Mouse (Mus musculus): ENCODE measurements around the gene Asmt. TPM values are rescaled to one million over a fixed set of nuclear protein-coding genes. Genes with fewer than 3 reads are reported as not detected.
A peak's percentile ranks its signal among the peaks of the same experiment; 100 is the strongest.

Asmt gene
- polyA plus RNA-seq (2015; fragmentation: Nextera tagmentation; extraction: Ambion mirVana), result not detected in 2 replicates

- Histone ChIP-seq H3K4me2 (ENCODE audit: low read depth, low read length) (no peak within 1 kb of the TSS), H3K9me3 (ENCODE audit: control insufficient read depth, low read length) (peaks cover 48% of the 10 kb centered on the region), H3K9ac (ENCODE audit: low read length) (no peak within 1 kb of the TSS), H3K27ac (ENCODE audit: low read length) (no peak within 1 kb of the TSS), H3K4me1 (replicated peaks; ENCODE audit: control insufficient read depth, insufficient read depth, low read length) (no peaks in the 10 kb centered on the region), H3K27me3 (ENCODE audit: control insufficient read depth, insufficient read depth, low read depth, low read length) (no peaks in the 10 kb centered on the region), H3K36me3 (ENCODE audit: control insufficient read depth, insufficient read depth, low read length) (peaks cover 19% of the 10 kb centered on the region), H3K4me3 (ENCODE audit: low read length) (no peak within 1 kb of the TSS)
- ATAC-seq (ENCODE audit: low read depth), result peak; percentile 56
- 96% methylated on average over 14 of the region's 16 CpGs for WGBS
These were observed at the start of gene Asmt for GRCm38 (mm10) chrX:170672594-170673092. Gene Asmt (plus strand): TSS chrX:170672644.

DNA sequence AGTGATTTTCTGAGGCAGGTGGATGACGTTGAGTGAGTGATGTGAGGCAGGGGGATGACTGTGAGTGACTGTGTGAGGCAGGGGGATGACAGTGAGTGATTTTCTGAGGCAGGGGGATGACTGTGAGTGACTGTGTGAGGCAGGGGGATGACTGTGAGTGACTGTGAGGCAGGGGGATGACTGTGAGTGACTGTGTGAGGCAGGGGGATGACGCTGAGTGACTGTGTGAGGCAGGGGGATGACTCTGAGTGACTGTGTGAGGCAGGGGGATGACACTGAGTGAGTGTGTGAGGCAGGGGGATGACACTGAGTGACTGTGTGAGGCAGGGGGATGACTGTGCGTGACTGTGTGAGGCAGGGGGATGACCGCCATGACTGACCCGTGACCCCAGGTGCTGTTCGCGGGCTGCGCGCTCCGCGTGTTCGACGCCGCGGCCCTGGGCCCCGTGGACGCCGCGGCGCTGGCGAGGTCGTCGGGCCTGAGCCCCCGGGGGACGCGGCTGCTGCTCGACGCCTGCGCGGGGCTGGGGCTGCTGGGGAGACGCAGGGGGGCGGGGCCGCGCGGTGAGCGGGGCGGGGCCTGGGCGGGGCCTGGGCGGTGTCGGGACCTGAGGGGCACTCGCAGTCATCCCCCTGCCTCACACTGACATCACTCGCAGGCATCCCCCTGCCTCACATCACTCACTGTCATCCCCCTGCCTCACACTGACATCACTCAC is 948 bp downstream of the Asmt start:
- H3K36me3 ChIP-seq (ENCODE audit: control insufficient read depth, insufficient read depth, low read length), result peaks cover 19% of the 10 kb centered on the region
- H3K4me1 ChIP-seq (replicated peaks; ENCODE audit: control insufficient read depth, insufficient read depth, low read length), result no peaks in the 10 kb centered on the region
- H3K9me3 ChIP-seq (ENCODE audit: control insufficient read depth, low read length), result peaks cover 51% of the 10 kb centered on the region
- H3K27me3 ChIP-seq (ENCODE audit: control insufficient read depth, insufficient read depth, low read depth, low read length), result no peaks in the 10 kb centered on the region
- H3K4me3 ChIP-seq (ENCODE audit: low read length), result no peak overlapping the region
- no peak overlapping the region for H3K9ac ChIP-seq (ENCODE audit: low read length)
- no peak overlapping the region for H3K4me2 ChIP-seq (ENCODE audit: low read depth, low read length)
- peak; percentile 80 for ATAC-seq (ENCODE audit: low read depth)
- 76% methylated on average over 40 of the region's 42 CpGs for WGBS
- no peak overlapping the region for H3K27ac ChIP-seq (ENCODE audit: low read length)

DNA sequence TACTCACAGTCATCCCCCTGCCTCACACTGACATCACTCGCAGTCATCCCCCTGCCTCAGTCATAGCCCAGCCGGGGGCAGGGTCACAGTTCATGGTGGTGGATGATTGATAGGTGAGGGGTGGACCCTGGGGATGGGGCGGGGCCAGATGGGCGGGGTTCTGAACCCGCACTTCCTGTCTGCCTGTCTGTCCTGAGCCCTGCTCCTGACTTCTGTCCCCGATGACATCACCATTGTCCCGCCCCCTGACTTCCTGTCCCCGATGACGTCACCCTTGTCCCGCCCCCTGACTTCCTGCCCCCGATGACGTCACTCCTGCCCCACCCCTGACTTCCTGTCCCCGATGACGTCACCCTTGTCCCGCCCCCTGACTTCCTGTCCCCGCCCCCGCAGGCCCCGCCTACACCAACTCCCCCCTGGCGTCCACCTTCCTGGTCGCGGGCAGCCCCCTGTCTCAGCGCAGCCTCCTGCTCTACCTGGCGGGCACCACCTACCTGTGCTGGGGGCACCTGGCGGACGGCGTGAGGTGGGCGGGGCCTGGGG is 1.9 kb downstream of the Asmt start:
- Histone ChIP-seq H3K9ac (ENCODE audit: low read length) (no peak overlapping the region), H3K9me3 (ENCODE audit: control insufficient read depth, low read length) (peaks cover 51% of the 10 kb centered on the region), H3K4me3 (ENCODE audit: low read length) (no peak overlapping the region), H3K27me3 (ENCODE audit: control insufficient read depth, insufficient read depth, low read depth, low read length) (no peaks in the 10 kb centered on the region), H3K4me1 (replicated peaks; ENCODE audit: control insufficient read depth, insufficient read depth, low read length) (no peaks in the 10 kb centered on the region), H3K36me3 (ENCODE audit: control insufficient read depth, insufficient read depth, low read length) (peaks cover 19% of the 10 kb centered on the region), H3K4me2 (ENCODE audit: low read depth, low read length) (no peak overlapping the region), H3K27ac (ENCODE audit: low read length) (no peak overlapping the region)
- peak; percentile 54; the same call in 1 of the 2 replicates for ATAC-seq (ENCODE audit: low read depth)
- WGBS, result 84% methylated on average over 26 of the region's 27 CpGs

DNA sequence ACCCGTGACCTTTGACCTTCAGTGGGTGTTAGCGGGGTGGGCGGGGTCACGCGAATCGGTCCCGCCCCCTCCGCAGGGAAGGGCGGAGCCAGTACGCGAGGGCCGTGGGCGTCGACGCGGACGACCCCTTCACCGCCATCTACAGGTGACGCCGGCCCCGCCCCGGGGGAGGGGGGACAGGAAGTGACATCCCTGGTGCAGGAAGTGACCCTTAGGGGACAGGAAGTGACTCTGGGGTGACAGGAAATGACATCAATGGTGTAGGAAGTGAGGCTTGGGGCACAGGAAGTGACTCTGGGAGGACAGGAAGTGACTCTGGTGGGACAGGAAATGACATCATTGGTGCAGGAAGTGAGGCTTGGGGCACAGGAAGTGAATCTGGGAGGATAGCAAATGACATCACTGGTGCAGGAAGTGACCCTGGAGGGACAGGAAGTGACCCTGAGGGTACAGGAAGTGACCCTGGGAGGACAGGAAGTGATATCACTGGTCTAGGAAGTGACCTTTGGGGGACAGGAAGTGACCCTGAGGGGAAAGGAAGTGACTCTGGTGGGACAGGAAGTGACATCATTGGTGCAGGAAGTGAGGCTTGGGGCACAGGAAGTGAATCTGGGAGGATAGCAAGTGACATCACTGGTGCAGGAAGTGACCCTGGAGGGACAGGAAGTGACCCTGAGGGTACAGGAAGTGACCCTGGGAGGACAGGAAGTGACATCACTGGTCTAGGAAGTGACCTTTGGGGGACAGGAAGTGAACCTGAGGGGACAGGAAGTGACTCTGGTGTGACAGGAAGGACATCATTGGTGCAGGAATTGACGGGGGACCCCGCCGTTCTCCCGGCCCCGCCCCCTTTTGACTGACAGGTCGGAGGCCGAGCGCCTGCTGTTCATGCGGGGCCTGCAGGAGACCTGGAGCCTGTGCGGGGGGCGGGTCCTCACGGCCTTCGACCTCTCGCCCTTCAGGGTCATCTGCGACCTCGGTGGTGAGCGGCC is 2.7 kb downstream of the Asmt start:
- Histone ChIP-seq H3K27ac (ENCODE audit: low read length) (no peak overlapping the region), H3K27me3 (ENCODE audit: control insufficient read depth, insufficient read depth, low read depth, low read length) (no peaks in the 10 kb centered on the region), H3K4me2 (ENCODE audit: low read depth, low read length) (no peak overlapping the region), H3K36me3 (ENCODE audit: control insufficient read depth, insufficient read depth, low read length) (peaks cover 19% of the 10 kb centered on the region), H3K4me3 (ENCODE audit: low read length) (no peak overlapping the region), H3K9ac (ENCODE audit: low read length) (no peak overlapping the region), H3K4me1 (replicated peaks; ENCODE audit: control insufficient read depth, insufficient read depth, low read length) (no peaks in the 10 kb centered on the region), H3K9me3 (ENCODE audit: control insufficient read depth, low read length) (peaks cover 51% of the 10 kb centered on the region)
- WGBS, result 85% methylated on average over 39 of the region's 39 CpGs
- ATAC-seq (ENCODE audit: low read depth), result peak; percentile 44; the same call in 1 of the 2 replicates

GRCm38 (mm10) chrX:170675923-170676605 is 3.6 kb downstream of the Asmt start:
- Histone ChIP-seq H3K36me3 (ENCODE audit: control insufficient read depth, insufficient read depth, low read length) (peaks cover 19% of the 10 kb centered on the region), H3K9me3 (ENCODE audit: control insufficient read depth, low read length) (peaks cover 51% of the 10 kb centered on the region), H3K4me1 (replicated peaks; ENCODE audit: control insufficient read depth, insufficient read depth, low read length) (no peaks in the 10 kb centered on the region), H3K4me2 (ENCODE audit: low read depth, low read length) (no peak overlapping the region), H3K4me3 (ENCODE audit: low read length) (no peak overlapping the region), H3K27ac (ENCODE audit: low read length) (no peak overlapping the region), H3K27me3 (ENCODE audit: control insufficient read depth, insufficient read depth, low read depth, low read length) (no peaks in the 10 kb centered on the region), H3K9ac (ENCODE audit: low read length) (no peak overlapping the region)
- ATAC-seq (ENCODE audit: low read depth), result peak; percentile 24; the same call in 1 of the 2 replicates
- 97% methylated on average over 33 of the region's 39 CpGs for WGBS

GRCm38 (mm10) chrX:170676606-170677239 is 4.3 kb downstream of the Asmt start:
- no peaks in the 10 kb centered on the region for H3K27me3 ChIP-seq (ENCODE audit: control insufficient read depth, insufficient read depth, low read depth, low read length)
- no peak overlapping the region for H3K27ac ChIP-seq (ENCODE audit: low read length)
- H3K36me3 ChIP-seq (ENCODE audit: control insufficient read depth, insufficient read depth, low read length), result peaks cover 19% of the 10 kb centered on the region
- no peak overlapping the region for H3K4me3 ChIP-seq (ENCODE audit: low read length)
- H3K4me1 ChIP-seq (replicated peaks; ENCODE audit: control insufficient read depth, insufficient read depth, low read length), result no peaks in the 10 kb centered on the region
- no peak overlapping the region for H3K4me2 ChIP-seq (ENCODE audit: low read depth, low read length)
- peaks cover 51% of the 10 kb centered on the region for H3K9me3 ChIP-seq (ENCODE audit: control insufficient read depth, low read length)
- WGBS, result 96% methylated on average over 60 of the region's 67 CpGs
- ATAC-seq (ENCODE audit: low read depth), result no peak
- no peak overlapping the region for H3K9ac ChIP-seq (ENCODE audit: low read length)

DNA sequence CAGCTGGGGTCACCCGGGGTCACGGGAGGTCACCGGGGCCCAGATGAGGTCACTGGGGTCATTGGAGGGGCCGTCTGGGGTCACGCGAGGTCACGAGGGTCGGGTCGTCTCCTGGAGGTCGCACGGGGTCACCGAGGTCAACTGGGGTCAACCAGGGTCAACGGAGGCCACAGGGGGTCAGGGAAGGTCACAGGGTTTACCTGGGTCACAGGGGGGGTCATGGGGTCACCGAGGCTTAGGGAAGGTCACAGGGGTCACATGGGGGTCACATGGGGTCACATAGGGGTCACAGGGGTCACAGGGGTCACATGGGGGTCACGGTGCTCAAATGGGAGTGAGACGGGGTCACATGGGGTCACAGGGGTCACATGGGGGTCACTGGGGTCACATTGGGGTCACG is 4.8 kb downstream of the Asmt start:
- Histone ChIP-seq H3K4me1 (replicated peaks; ENCODE audit: control insufficient read depth, insufficient read depth, low read length) (no peaks in the 10 kb centered on the region), H3K9ac (ENCODE audit: low read length) (no peak overlapping the region), H3K27ac (ENCODE audit: low read length) (no peak overlapping the region), H3K27me3 (ENCODE audit: control insufficient read depth, insufficient read depth, low read depth, low read length) (no peaks in the 10 kb centered on the region), H3K4me3 (ENCODE audit: low read length) (no peak overlapping the region), H3K36me3 (ENCODE audit: control insufficient read depth, insufficient read depth, low read length) (peaks cover 19% of the 10 kb centered on the region), H3K9me3 (ENCODE audit: control insufficient read depth, low read length) (peaks cover 51% of the 10 kb centered on the region), H3K4me2 (ENCODE audit: low read depth, low read length) (no peak overlapping the region)
- no peak for ATAC-seq (ENCODE audit: low read depth)
- WGBS, result 97% methylated on average over 15 of the region's 17 CpGs

DNA sequence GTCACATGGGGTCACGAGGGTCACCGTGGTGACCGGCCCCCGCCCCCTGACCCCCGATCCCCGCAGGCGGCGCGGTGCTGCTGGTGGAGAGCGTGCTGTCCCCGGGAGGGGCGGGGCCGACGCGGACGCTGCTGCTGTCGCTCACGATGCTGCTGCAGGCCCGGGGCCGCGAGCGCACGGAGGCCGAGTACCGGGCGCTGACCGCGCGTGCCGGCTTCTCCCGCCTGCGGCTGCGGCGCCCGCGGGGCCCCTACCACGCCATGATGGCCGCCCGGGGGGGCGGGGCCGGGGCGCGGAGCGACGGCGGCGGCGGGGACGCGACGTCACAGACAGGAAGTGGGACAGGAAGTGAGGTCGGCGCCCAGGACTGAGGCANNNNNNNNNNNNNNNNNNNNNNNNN is 5.2 kb downstream of the Asmt start:
- Histone ChIP-seq H3K4me3 (ENCODE audit: low read length) (no peak overlapping the region), H3K9ac (ENCODE audit: low read length) (no peak overlapping the region), H3K27me3 (ENCODE audit: control insufficient read depth, insufficient read depth, low read depth, low read length) (no peaks in the 10 kb centered on the region), H3K4me2 (ENCODE audit: low read depth, low read length) (no peak overlapping the region), H3K9me3 (ENCODE audit: control insufficient read depth, low read length) (peaks cover 48% of the 10 kb centered on the region), H3K27ac (ENCODE audit: low read length) (no peak overlapping the region), H3K4me1 (replicated peaks; ENCODE audit: control insufficient read depth, insufficient read depth, low read length) (no peaks in the 10 kb centered on the region), H3K36me3 (ENCODE audit: control insufficient read depth, insufficient read depth, low read length) (peaks cover 19% of the 10 kb centered on the region)
- WGBS, result 96% methylated on average over 47 of the region's 53 CpGs
- no peak for ATAC-seq (ENCODE audit: low read depth)
